Mouse (Mus musculus): Measurements from ENCODE around the gene Syne1. TPM values are rescaled to one million over a fixed set of nuclear protein-coding genes. Genes with fewer than 3 reads are reported as not detected.

Syne1 gene
- polyA plus RNA-seq, 1 experiment: 19.0 TPM

- Histone ChIP-seq H3ac (ENCODE audit: control insufficient read depth, insufficient read length) (no peak overlapping the region), H3K36me3 (ENCODE audit: control insufficient read depth, insufficient read depth) (peaks cover 31% of the 10 kb centered on the region), H3K4me3 (no peak overlapping the region), H3K79me2 (ENCODE audit: control insufficient read depth, insufficient read depth) (no peaks in the 10 kb centered on the region), H3K4me2 (ENCODE audit: low read depth) (no peak overlapping the region), H3K27me3 (ENCODE audit: control insufficient read depth, insufficient read depth, insufficient read length) (no peaks in the 10 kb centered on the region)
- TF ChIP-seq SRF (IDR thresholded peaks at IDR 0.05; ENCODE audit: control insufficient read depth, insufficient read length, low read depth) (no peak), TCF12 (IDR thresholded peaks at IDR 0.05; ENCODE audit: insufficient read depth, poor library complexity, severe bottlenecking) (no peak), POLR2AphosphoS2 (IDR thresholded peaks at IDR 0.05; ENCODE audit: insufficient read length, low read depth) (no peak), E2F4 (IDR thresholded peaks at IDR 0.05; ENCODE audit: insufficient read depth) (no peak), MYOD1 (IDR thresholded peaks at IDR 0.05; ENCODE audit: control insufficient read depth in 1 of 3, insufficient read length in 2 of 3, low read depth in 2 of 3) (no peak)
These were observed 365.9 kb downstream of the Syne1 start for GRCm38 (mm10) chr10:5185156-5186083.

- no peak overlapping the region for H3ac ChIP-seq (ENCODE audit: control insufficient read depth, insufficient read length)
- no peaks in the 10 kb centered on the region for H3K27me3 ChIP-seq (ENCODE audit: control insufficient read depth, insufficient read depth, insufficient read length)
- peaks cover 22% of the 10 kb centered on the region for H3K36me3 ChIP-seq (ENCODE audit: control insufficient read depth, insufficient read depth)
- no peak overlapping the region for H3K4me3 ChIP-seq
- TF ChIP-seq MYOD1 (IDR thresholded peaks at IDR 0.05; ENCODE audit: control insufficient read depth in 1 of 3, insufficient read length in 2 of 3, low read depth in 2 of 3): peak in 1 of 3 experiments; percentile 34
- no peak for TF ChIP-seq E2F4 (IDR thresholded peaks at IDR 0.05; ENCODE audit: insufficient read depth)
- TF ChIP-seq REST (IDR thresholded peaks at IDR 0.05; ENCODE audit: insufficient read depth, insufficient read length): no peak
- no peak for TF ChIP-seq MAX (IDR thresholded peaks at IDR 0.05; ENCODE audit: low read depth)
- no peak for TF ChIP-seq MYOG (IDR thresholded peaks at IDR 0.05; ENCODE audit: control insufficient read depth in 1 of 3, insufficient read depth in 1 of 3, insufficient read length in 2 of 3, low read depth in 2 of 3)
- TF ChIP-seq SRF (IDR thresholded peaks at IDR 0.05; ENCODE audit: control insufficient read depth, insufficient read length, low read depth): no peak
- no peak for TF ChIP-seq TCF3 (IDR thresholded peaks at IDR 0.05; ENCODE audit: insufficient read length, low read depth)
- TF ChIP-seq POLR2AphosphoS2 (IDR thresholded peaks at IDR 0.05; ENCODE audit: insufficient read length, low read depth): no peak
- peak; percentile 44 for TF ChIP-seq TCF12 (IDR thresholded peaks at IDR 0.05; ENCODE audit: insufficient read depth, poor library complexity, severe bottlenecking)
- no peak for TF ChIP-seq POLR2A (IDR thresholded peaks at IDR 0.05; ENCODE audit: insufficient read length, low read depth)
- no peak for TF ChIP-seq USF1 (IDR thresholded peaks at IDR 0.05; ENCODE audit: low read depth)
- no peak for TF ChIP-seq CEBPB (IDR thresholded peaks at IDR 0.05; ENCODE audit: insufficient read depth, poor library complexity, severe bottlenecking)
- peak overlapping the region; percentile 33 for H3K4me2 ChIP-seq (ENCODE audit: low read depth)
- no peaks in the 10 kb centered on the region for H3K79me2 ChIP-seq (ENCODE audit: control insufficient read depth, insufficient read depth)
These were observed 369.5 kb downstream of the Syne1 start for GRCm38 (mm10) chr10:5181771-5182176.

GRCm38 (mm10) chr10:5179891-5180290 is 371.4 kb downstream of the Syne1 start:
- Histone ChIP-seq H3K36me3 (ENCODE audit: control insufficient read depth, insufficient read depth) (peaks cover 22% of the 10 kb centered on the region), H3K79me2 (ENCODE audit: control insufficient read depth, insufficient read depth) (no peaks in the 10 kb centered on the region), H3K4me3 (no peak overlapping the region), H3K27me3 (ENCODE audit: control insufficient read depth, insufficient read depth, insufficient read length) (no peaks in the 10 kb centered on the region), H3K4me2 (ENCODE audit: low read depth) (no peak overlapping the region), H3ac (ENCODE audit: control insufficient read depth, insufficient read length) (no peak overlapping the region)
- TF ChIP-seq TCF3 (IDR thresholded peaks at IDR 0.05; ENCODE audit: insufficient read length, low read depth): no peak
- peak in 2 of 3 experiments; percentile 50 to 78 for TF ChIP-seq MYOD1 (IDR thresholded peaks at IDR 0.05; ENCODE audit: control insufficient read depth in 1 of 3, insufficient read length in 2 of 3, low read depth in 2 of 3)

GRCm38 (mm10) chr10:5177446-5178015 is 373.8 kb downstream of the Syne1 start:
- peaks cover 2% of the 10 kb centered on the region for H3K36me3 ChIP-seq (ENCODE audit: control insufficient read depth, insufficient read depth)
- no peak overlapping the region for H3K4me3 ChIP-seq

GRCm38 (mm10) chr10:5176371-5176770 is 374.9 kb downstream of the Syne1 start:
- H3K4me2 ChIP-seq (ENCODE audit: low read depth): no peak overlapping the region
- H3ac ChIP-seq (ENCODE audit: control insufficient read depth, insufficient read length): no peak overlapping the region
- no peak for TF ChIP-seq REST (IDR thresholded peaks at IDR 0.05; ENCODE audit: insufficient read depth, insufficient read length)
- no peak for TF ChIP-seq MYOD1 (IDR thresholded peaks at IDR 0.05; ENCODE audit: control insufficient read depth in 1 of 3, insufficient read length in 2 of 3, low read depth in 2 of 3)
- TF ChIP-seq MYOG (IDR thresholded peaks at IDR 0.05; ENCODE audit: control insufficient read depth in 1 of 3, insufficient read depth in 1 of 3, insufficient read length in 2 of 3, low read depth in 2 of 3): no peak
- no peak for TF ChIP-seq MAX (IDR thresholded peaks at IDR 0.05; ENCODE audit: low read depth)
- TF ChIP-seq E2F4 (IDR thresholded peaks at IDR 0.05; ENCODE audit: insufficient read depth): no peak
- no peak for TF ChIP-seq CEBPB (IDR thresholded peaks at IDR 0.05; ENCODE audit: insufficient read depth, poor library complexity, severe bottlenecking)
- no peak for TF ChIP-seq TCF12 (IDR thresholded peaks at IDR 0.05; ENCODE audit: insufficient read depth, poor library complexity, severe bottlenecking)
- TF ChIP-seq POLR2A (IDR thresholded peaks at IDR 0.05; ENCODE audit: insufficient read length, low read depth): no peak
- TF ChIP-seq TCF3 (IDR thresholded peaks at IDR 0.05; ENCODE audit: insufficient read length, low read depth): no peak
- no peak overlapping the region for H3K4me3 ChIP-seq
- H3K79me2 ChIP-seq (ENCODE audit: control insufficient read depth, insufficient read depth): no peaks in the 10 kb centered on the region
- H3K36me3 ChIP-seq (ENCODE audit: control insufficient read depth, insufficient read depth): peaks cover 11% of the 10 kb centered on the region
- H3K27me3 ChIP-seq (ENCODE audit: control insufficient read depth, insufficient read depth, insufficient read length): no peaks in the 10 kb centered on the region

More at GRCm38 (mm10) chr10:5177446-5178015, 373.8 kb downstream of the Syne1 start:
- TF ChIP-seq MYOD1 (IDR thresholded peaks at IDR 0.05; ENCODE audit: control insufficient read depth in 1 of 3, insufficient read length in 2 of 3, low read depth in 2 of 3) (no peak), CEBPB (IDR thresholded peaks at IDR 0.05; ENCODE audit: insufficient read depth, poor library complexity, severe bottlenecking) (no peak), REST (IDR thresholded peaks at IDR 0.05; ENCODE audit: insufficient read depth, insufficient read length) (no peak)
- Histone ChIP-seq H3K27me3 (ENCODE audit: control insufficient read depth, insufficient read depth, insufficient read length) (no peaks in the 10 kb centered on the region), H3K79me2 (ENCODE audit: control insufficient read depth, insufficient read depth) (no peaks in the 10 kb centered on the region), H3ac (ENCODE audit: control insufficient read depth, insufficient read length) (no peak overlapping the region), H3K4me2 (ENCODE audit: low read depth) (peak overlapping the region; percentile 67)

Data from myocyte (in vitro differentiated cells).